Mouse (Mus musculus): Measurements from ENCODE around the gene Map2k2. TPM values are rescaled to one million over a fixed set of nuclear protein-coding genes. Genes with fewer than 3 reads are reported as not detected.
"Not testable (repeated sequence)": the region's sequence is repeated elsewhere in the genome, so short reads cannot be mapped to it uniquely, and the experiment has no call there.

The Map2k2 gene
- polyA plus RNA-seq (2014; fragmentation: Nextera tagmentation; extraction: Ambion mirVana) = 201 and 207 TPM in 2 replicates

DNA sequence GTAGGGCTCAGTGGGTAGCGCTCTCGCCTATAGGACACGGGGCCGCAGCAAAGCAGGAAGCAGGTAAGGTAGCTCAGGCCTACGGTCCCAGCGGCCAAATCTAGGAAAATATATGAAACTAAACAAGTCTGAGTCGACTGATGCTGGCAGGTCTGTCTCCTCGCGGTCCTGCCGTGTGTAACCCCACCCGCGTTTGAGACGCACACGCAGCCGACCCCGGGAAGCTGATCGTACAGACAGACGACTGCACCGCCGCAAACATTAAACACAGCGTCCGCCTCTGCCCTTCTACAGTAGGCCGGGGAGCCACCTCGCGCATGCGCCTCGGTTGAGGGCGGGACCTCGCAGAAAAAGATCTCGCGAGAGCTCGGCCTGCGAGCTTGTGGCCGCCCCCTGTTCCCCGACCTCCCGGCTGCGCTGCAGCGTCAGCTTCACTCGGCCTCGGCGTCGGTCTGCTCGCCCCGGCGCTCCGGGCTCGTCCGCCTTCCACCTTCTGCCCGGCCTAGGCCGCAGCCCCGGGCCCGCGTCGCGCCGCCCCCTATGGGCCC lies at the start of gene Map2k2:
Gene Map2k2 (plus strand): TSS at position 351 of the 548 bp plus-strand sequence.
- peak; percentile 92 for DNase-seq (ENCODE audit: low spot score)
- peak within 1 kb of the TSS; percentile 94 for H3K4me3 ChIP-seq (ENCODE audit: low read depth, low read length)
- H3K9ac ChIP-seq (ENCODE audit: low read depth, low read length) = peak within 1 kb of the TSS; percentile 94
- peak within 1 kb of the TSS; percentile 94 for H3K4me2 ChIP-seq
- no peaks in the 10 kb centered on the region for H3K9me3 ChIP-seq (ENCODE audit: control insufficient read depth, low read length)
- H3K27me3 ChIP-seq (replicated peaks; ENCODE audit: control insufficient read depth, insufficient read depth, low read length) = no peaks in the 10 kb centered on the region
- peaks cover 23% of the 10 kb centered on the region for H3K36me3 ChIP-seq (ENCODE audit: control insufficient read depth, insufficient read depth, low read length)
- ATAC-seq (replicated peaks; ENCODE audit: low FRiP score) = peak; percentile 90
- H3K4me1 ChIP-seq (replicated peaks; ENCODE audit: control insufficient read depth, insufficient read depth, low read length) = peaks cover 26% of the 10 kb centered on the region
- H3K27ac ChIP-seq (ENCODE audit: low read depth, low read length) = peak within 1 kb of the TSS; percentile 99
- under 1% methylated on average over 56 of the region's 56 CpGs for WGBS

DNA sequence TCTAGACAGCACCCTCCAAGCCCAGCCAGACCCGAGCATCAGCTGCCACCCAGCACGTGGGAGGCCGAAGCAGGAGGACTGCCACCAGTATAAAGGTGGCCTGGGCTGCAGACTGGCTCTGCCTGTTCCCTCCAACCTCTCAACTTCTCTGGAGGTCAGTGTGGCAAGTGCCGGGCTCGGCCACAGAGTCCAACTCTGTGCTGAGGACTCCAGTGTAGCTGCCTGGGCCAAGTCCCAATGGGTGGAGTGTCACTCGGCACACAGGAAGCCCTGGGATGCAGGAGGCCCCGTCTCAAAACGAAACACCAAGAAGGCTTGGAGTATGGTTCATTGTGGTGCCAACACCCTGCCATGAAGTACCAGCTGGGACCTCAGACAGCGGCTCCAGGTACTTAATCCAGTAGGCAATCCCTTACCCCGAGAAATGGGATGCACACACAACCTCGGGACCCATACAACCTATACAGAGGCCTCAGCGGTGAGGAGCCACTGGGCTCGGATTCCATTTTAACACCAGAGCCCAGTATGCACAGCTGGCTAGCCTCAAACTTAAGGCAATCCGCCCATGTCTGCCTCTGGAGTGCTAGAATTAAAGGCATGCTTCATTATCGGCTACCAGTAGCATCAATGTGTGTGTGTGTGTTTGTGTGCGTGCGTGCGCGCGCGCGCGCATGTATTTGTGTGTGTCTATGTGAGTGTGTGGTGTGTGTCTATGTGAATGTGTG lies 48.1 kb upstream of the Map2k2 start:
- H3K4me3 ChIP-seq (ENCODE audit: low read depth, low read length) = no peak overlapping the region
- DNase-seq (ENCODE audit: low spot score) = no peak
- H3K27ac ChIP-seq (ENCODE audit: low read depth, low read length) = no peak overlapping the region
- no peak overlapping the region for H3K4me2 ChIP-seq
- no peak for ATAC-seq (replicated peaks; ENCODE audit: low FRiP score)
- no peaks in the 10 kb centered on the region for H3K27me3 ChIP-seq (replicated peaks; ENCODE audit: control insufficient read depth, insufficient read depth, low read length)
- H3K36me3 ChIP-seq (ENCODE audit: control insufficient read depth, insufficient read depth, low read length) = peaks cover 4% of the 10 kb centered on the region; the same call in 1 of the 2 replicates
- H3K4me1 ChIP-seq (replicated peaks; ENCODE audit: control insufficient read depth, insufficient read depth, low read length) = peaks cover 7% of the 10 kb centered on the region
- 93% methylated on average over 23 of the region's 23 CpGs for WGBS
- H3K9me3 ChIP-seq (ENCODE audit: control insufficient read depth, low read length) = no peaks in the 10 kb centered on the region
- 0 out of 2 replicates have a peak overlapping the region, but pooled peaks have one; percentile 8 for H3K9ac ChIP-seq (ENCODE audit: low read depth, low read length)

DNA sequence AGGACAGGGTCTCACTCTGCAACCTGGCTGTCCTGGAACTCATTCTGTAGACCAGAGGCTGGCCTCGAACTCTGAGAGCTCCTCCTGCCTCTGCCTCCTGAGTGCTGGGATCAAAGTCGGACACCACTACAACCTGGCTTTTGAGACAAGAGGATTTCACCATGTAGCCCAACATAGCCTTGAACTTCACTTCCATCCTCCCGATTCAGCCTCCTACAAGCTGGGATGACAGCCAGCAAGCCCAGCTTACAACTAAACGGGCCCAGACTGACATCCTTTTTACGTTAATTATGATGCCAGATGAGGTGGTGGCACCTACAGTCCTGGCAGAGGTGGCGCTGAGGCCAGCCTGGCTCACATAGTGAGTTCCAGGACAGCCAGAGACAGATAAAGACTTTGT lies 46.8 kb upstream of the Map2k2 start:
- Histone ChIP-seq H3K36me3 (ENCODE audit: control insufficient read depth, insufficient read depth, low read length) (peaks cover 4% of the 10 kb centered on the region; the same call in 1 of the 2 replicates), H3K27ac (ENCODE audit: low read depth, low read length) (no peak overlapping the region)
- no peak for ATAC-seq (replicated peaks; ENCODE audit: low FRiP score)

DNA sequence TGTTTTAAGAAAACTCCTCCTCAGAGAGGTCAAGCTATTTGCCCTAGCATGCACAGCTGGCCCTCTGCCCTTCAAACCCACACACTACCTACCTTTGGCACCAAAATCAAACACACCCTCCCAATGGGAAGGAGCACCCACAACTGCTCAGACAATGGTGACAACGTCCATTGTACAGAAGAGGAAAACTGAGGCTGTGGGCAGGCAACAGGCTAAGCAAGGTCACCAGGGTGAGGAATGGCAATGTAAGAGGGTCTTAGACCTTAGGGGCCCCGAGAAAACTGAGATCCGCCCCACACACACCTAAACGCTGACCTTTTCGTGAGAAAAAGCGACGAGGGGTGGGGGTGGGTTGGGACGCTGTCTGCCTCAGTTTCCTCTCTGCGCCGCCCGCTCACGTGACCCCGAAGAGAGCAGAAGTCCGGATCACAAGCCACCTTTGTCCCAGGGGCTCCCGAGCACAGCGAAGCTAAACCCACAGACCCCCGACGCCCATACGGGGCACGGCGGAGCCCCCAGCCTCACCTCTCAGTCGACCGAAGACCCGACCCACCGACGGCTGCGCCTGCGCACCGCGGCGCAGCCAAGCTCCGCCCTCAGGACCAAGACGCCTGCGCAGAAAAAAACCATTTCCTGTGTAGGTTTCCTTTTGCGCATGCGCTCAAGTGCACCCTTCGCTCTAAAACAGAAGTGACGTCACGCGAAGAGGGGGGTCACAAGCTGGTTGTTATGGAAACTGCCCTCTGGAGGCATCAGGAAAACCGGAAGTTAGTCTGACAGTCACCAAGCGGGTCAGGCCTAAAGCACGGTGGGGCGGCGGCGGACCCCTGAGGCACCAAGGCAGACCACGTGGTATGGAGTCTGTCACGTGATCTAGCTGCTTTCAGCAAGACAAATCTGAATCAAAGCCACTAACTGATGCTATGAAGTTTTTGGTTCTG lies 45.8 kb upstream of the Map2k2 start, which contains the start of gene Sgta:
Gene Sgta (minus strand): TSS at position 579 of the 941 bp plus-strand sequence.
- H3K9me3 ChIP-seq (ENCODE audit: control insufficient read depth, low read length) = no peaks in the 10 kb centered on the region
- H3K4me1 ChIP-seq (replicated peaks; ENCODE audit: control insufficient read depth, insufficient read depth, low read length) = peaks cover 7% of the 10 kb centered on the region
- H3K27ac ChIP-seq (ENCODE audit: low read depth, low read length) = peak within 1 kb of the TSS; percentile 26; the same call in 1 of the 2 replicates
- peak within 1 kb of the TSS; percentile 91 for H3K4me2 ChIP-seq
- H3K4me3 ChIP-seq (ENCODE audit: low read depth, low read length) = peak within 1 kb of the TSS; percentile 91
- no peaks in the 10 kb centered on the region for H3K27me3 ChIP-seq (replicated peaks; ENCODE audit: control insufficient read depth, insufficient read depth, low read length)
- DNase-seq (ENCODE audit: low spot score) (peak; percentile 97), ATAC-seq (replicated peaks; ENCODE audit: low FRiP score) (peak; percentile 90)
- H3K36me3 ChIP-seq (ENCODE audit: control insufficient read depth, insufficient read depth, low read length) = peaks cover 4% of the 10 kb centered on the region; the same call in 1 of the 2 replicates
- WGBS = under 1% methylated on average over 48 of the region's 48 CpGs
- peak within 1 kb of the TSS; percentile 83 for H3K9ac ChIP-seq (ENCODE audit: low read depth, low read length)

More for the DNA sequence above, 46.8 kb upstream of the Map2k2 start:
- Histone ChIP-seq H3K4me1 (replicated peaks; ENCODE audit: control insufficient read depth, insufficient read depth, low read length) (peaks cover 7% of the 10 kb centered on the region), H3K4me3 (ENCODE audit: low read depth, low read length) (peak overlapping the region; percentile 91), H3K9ac (ENCODE audit: low read depth, low read length) (peak overlapping the region; percentile 83), H3K4me2 (peak overlapping the region; percentile 91), H3K27me3 (replicated peaks; ENCODE audit: control insufficient read depth, insufficient read depth, low read length) (no peaks in the 10 kb centered on the region), H3K9me3 (ENCODE audit: control insufficient read depth, low read length) (no peaks in the 10 kb centered on the region)
- no peak for DNase-seq (ENCODE audit: low spot score)
- 83% methylated on average over 6 of the region's 6 CpGs for WGBS

DNA sequence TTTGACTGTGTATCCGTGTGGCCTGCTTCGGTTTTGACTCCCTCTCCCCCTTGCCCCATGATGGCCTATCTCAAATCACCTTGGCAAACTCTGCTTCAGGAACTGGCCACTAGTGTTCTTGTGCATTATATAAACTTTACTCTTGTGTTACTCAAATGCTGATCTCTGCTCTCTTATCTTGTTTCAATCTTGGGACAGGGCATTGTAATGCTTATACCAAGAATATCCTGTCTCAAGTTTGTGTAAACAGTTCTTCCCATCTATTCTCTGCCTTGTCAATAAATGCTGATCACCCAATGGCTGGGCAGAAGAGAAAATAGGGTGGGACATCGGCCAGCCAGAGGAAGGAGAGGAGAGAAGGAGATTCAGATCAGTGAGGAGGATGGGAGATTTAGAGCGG lies 43.0 kb upstream of the Map2k2 start:
- peaks cover 7% of the 10 kb centered on the region for H3K4me1 ChIP-seq (replicated peaks; ENCODE audit: control insufficient read depth, insufficient read depth, low read length)
- DNase-seq (ENCODE audit: low spot score) (no peak), ATAC-seq (replicated peaks; ENCODE audit: low FRiP score) (no peak)
- peaks cover 2% of the 10 kb centered on the region; the same call in 1 of the 2 replicates for H3K36me3 ChIP-seq (ENCODE audit: control insufficient read depth, insufficient read depth, low read length)
- H3K27me3 ChIP-seq (replicated peaks; ENCODE audit: control insufficient read depth, insufficient read depth, low read length) = no peaks in the 10 kb centered on the region
- no peak overlapping the region for H3K4me3 ChIP-seq (ENCODE audit: low read depth, low read length)
- 55% methylated on average over 4 of the region's 4 CpGs for WGBS
- H3K9ac ChIP-seq (ENCODE audit: low read depth, low read length) = no peak overlapping the region
- H3K4me2 ChIP-seq = no peak overlapping the region
- no peaks in the 10 kb centered on the region for H3K9me3 ChIP-seq (ENCODE audit: control insufficient read depth, low read length)
- H3K27ac ChIP-seq (ENCODE audit: low read depth, low read length) = no peak overlapping the region

DNA sequence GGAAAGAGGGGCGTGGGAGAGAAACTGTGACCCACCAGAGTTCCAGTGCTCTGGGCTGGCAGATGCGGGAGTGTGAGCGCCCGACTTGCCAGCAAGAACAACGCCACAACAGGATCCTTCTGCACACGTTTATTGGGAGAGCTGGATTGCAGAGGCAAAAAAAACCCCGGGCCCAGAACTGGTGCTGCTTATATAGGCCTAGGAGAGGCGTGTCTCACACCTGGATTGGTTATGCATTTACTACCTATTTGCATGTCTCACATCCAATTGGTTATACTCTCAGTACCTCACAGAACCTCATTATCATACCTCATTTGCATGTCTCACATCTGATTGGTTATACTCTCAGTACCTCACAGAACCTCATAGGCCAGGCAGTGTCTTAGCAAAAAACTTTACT lies 41.2 kb upstream of the Map2k2 start:
- WGBS = 84% methylated on average over 8 of the region's 8 CpGs
- DNase-seq (ENCODE audit: low spot score); ATAC-seq (replicated peaks; ENCODE audit: low FRiP score): not testable (repeated sequence)

DNA sequence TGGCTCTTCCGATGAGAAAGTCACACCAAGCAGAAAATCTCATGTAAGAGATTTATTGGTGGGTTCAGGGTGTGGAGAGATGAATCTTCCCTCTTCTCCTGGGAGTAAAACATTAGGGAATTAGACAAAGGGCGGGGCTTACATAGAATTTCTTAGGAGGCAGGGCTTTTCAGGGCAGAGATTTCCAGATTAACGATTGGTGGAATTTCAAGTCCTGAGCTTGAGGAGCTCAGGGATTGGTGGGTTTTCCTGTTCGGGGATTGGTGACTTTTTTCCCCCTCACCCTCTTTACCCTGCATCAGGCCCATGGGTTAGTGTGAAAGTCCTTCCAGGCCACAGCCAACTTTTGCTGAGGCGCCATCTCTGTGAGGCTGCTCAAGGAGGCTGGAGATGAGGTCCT lies 37.0 kb upstream of the Map2k2 start:
- H3K9me3 ChIP-seq (ENCODE audit: control insufficient read depth, low read length) = no peaks in the 10 kb centered on the region
- H3K36me3 ChIP-seq (ENCODE audit: control insufficient read depth, insufficient read depth, low read length) = peaks cover 10% of the 10 kb centered on the region
- H3K27ac ChIP-seq (ENCODE audit: low read depth, low read length) = no peak overlapping the region
- H3K9ac ChIP-seq (ENCODE audit: low read depth, low read length) = no peak overlapping the region
- H3K4me1 ChIP-seq (replicated peaks; ENCODE audit: control insufficient read depth, insufficient read depth, low read length) = peaks cover 7% of the 10 kb centered on the region; the same call in 1 of the 2 replicates
- ATAC-seq (replicated peaks; ENCODE audit: low FRiP score) = no peak
- WGBS = 69% methylated on average over 5 of the region's 5 CpGs
- no peak overlapping the region for H3K4me3 ChIP-seq (ENCODE audit: low read depth, low read length)
- DNase-seq (ENCODE audit: low spot score) = no peak
- H3K4me2 ChIP-seq = no peak overlapping the region
- H3K27me3 ChIP-seq (replicated peaks; ENCODE audit: control insufficient read depth, insufficient read depth, low read length) = no peaks in the 10 kb centered on the region

More for the DNA sequence above, 41.2 kb upstream of the Map2k2 start:
- H3K27ac ChIP-seq (ENCODE audit: low read depth, low read length); H3K36me3 ChIP-seq (ENCODE audit: control insufficient read depth, insufficient read depth, low read length); H3K4me1 ChIP-seq (replicated peaks; ENCODE audit: control insufficient read depth, insufficient read depth, low read length); H3K9ac ChIP-seq (ENCODE audit: low read depth, low read length); H3K4me2 ChIP-seq; H3K9me3 ChIP-seq (ENCODE audit: control insufficient read depth, low read length); H3K27me3 ChIP-seq (replicated peaks; ENCODE audit: control insufficient read depth, insufficient read depth, low read length); H3K4me3 ChIP-seq (ENCODE audit: low read depth, low read length): not testable (repeated sequence)

DNA sequence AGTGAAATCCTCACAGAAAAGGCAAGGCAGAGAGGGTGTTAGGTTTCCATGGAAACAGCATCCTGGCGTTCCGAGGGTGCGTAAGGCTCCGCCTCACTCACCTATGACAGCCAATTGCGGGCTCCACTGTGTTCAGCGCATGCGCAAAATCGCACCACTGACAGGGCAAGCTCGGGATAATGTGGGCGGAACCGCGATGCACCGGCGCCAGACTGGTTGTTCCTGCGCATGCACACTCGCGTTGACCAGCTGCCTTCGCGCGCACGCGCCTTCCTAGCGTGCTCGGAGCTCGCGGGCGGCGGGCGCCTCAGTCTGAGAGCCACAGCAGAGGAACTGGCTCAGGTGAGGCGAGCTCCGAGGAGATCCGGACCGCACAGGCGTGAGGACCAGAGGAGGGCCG lies 35.9 kb upstream of the Map2k2 start, which contains the start of gene Thop1:
Gene Thop1 (plus strand): TSS at position 200 of the 400 bp plus-strand sequence.
- H3K4me1 ChIP-seq (replicated peaks; ENCODE audit: control insufficient read depth, insufficient read depth, low read length) = peaks cover 7% of the 10 kb centered on the region; the same call in 1 of the 2 replicates
- peak within 1 kb of the TSS; percentile 65 for H3K4me2 ChIP-seq
- H3K36me3 ChIP-seq (ENCODE audit: control insufficient read depth, insufficient read depth, low read length) = peaks cover 20% of the 10 kb centered on the region
- peak within 1 kb of the TSS; percentile 80 for H3K9ac ChIP-seq (ENCODE audit: low read depth, low read length)
- H3K27me3 ChIP-seq (replicated peaks; ENCODE audit: control insufficient read depth, insufficient read depth, low read length) = no peaks in the 10 kb centered on the region
- WGBS = 0% methylated on average over 35 of the region's 35 CpGs
- ATAC-seq (replicated peaks; ENCODE audit: low FRiP score) = peak; percentile 95
- H3K9me3 ChIP-seq (ENCODE audit: control insufficient read depth, low read length) = no peaks in the 10 kb centered on the region
- H3K27ac ChIP-seq (ENCODE audit: low read depth, low read length) = no peak within 1 kb of the TSS
- peak within 1 kb of the TSS; percentile 70 for H3K4me3 ChIP-seq (ENCODE audit: low read depth, low read length)
- peak; percentile 98 for DNase-seq (ENCODE audit: low spot score)

Measured in liver, embryonic 11.5 days (tissue).